Mouse (Mus musculus) CH12.LX (cell line): ENCODE measurements around the gene Lin28a.

Source experiments
- KAT2A ChIP-seq: IDR thresholded peaks from 2 replicates; pipeline ENCODE4 v1.6.1; 2012; ENCODE audit warnings: low read length, improper control_type of control experiment, inconsistent platforms; ENCODE audit not compliant: insufficient replicate concordance
- POLR2A ChIP-seq: IDR thresholded peaks from 2 replicates; pipeline ENCODE4 v1.6.1; 2011; ENCODE audit warnings: low read depth, mild to moderate bottlenecking, improper control_type of control experiment, low read length

GRCm38 (mm10) chr4:133994697-133995096 is 23.9 kb downstream of the Lin28a start:
- TF ChIP-seq POLR2A (no peak), KAT2A (no peak)
